Mouse (Mus musculus) liver, postnatal 0 days (tissue): ENCODE measurements around the gene Il4i1.

Source experiments
- CTCF ChIP-seq: sonication (generic); IDR thresholded peaks from 2 replicates; pipeline ENCODE4 v1.5.1; 2016; ENCODE audit warnings: antibody characterized with exemption, low read depth
- EP300 ChIP-seq: IDR thresholded peaks from 2 replicates; pipeline ENCODE4 v1.6.1; 2016; ENCODE audit warnings: antibody characterized with exemption, low read depth, mild to moderate bottlenecking

DNA sequence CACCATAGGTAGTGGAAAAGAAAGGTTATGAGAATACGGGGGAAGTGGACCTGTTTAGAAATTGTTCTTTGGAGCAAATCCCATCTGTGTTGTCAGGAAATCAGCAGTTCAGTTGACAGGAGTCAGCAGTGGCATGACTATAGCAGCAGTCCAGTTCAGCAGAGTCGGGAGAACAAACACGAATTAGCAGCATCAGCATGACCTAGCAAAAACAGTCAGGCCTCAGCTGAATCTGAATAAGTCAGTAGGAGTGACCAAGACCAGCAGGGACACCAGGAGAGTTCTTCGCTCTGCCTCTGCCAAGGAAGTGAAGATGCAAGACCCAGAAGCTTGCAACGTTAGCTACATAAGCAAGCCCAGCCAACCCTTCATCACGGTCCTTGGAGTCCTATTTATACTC lies 23.4 kb upstream of the Il4i1 start:
- TF ChIP-seq CTCF: no peak
- no peak for TF ChIP-seq EP300
